Mouse (Mus musculus): ENCODE measurements around the gene Adam6b. TPM values are rescaled to one million over a fixed set of nuclear protein-coding genes. Genes with fewer than 3 reads are reported as not detected.

Adam6b gene
- polyA plus RNA-seq, 1 experiment from 2014 or later, result not detected

Other genes starting within 250 kb of the Adam6b start
- not detected in 2 replicates for gene Adam6a, start 54.4 kb downstream of the Adam6b start, polyA plus RNA-seq (2014; fragmentation: Nextera tagmentation; extraction: Ambion mirVana)

Data from neural tube, embryonic 11.5 days (tissue).